In genomic region chr9:26742817-26743216, GRCm38 (mm10) we compare ENCODE assay signal across 17 mouse cellular contexts. TPM values are rescaled to one million over a fixed set of nuclear protein-coding genes. Genes with fewer than 3 reads are reported as not detected.
DNase-seq lines count a peak whose midpoint lies in the region; ATAC-seq and TF ChIP-seq lines count a peak whose summit lies in the region.
"Had no signal": no experiment of that assay in that cellular context is flagged by ENCODE, and none has a peak within 500 bp of the region (broad histone marks: within the 10 kb centered on the region; RNA-seq: fewer than 3 reads in every experiment).

No protein-coding gene starts in this region.

- no peak for TF ChIP-seq CTCF in forebrain, postnatal 0 days (IDR thresholded peaks at IDR 0.05; ENCODE audit: low read depth)

- H3K9ac ChIP-seq in forebrain, postnatal 0 days: no peak overlapping the region
- no peak overlapping the region for H3K9ac ChIP-seq in neural tube, embryonic 15.5 days (replicated peaks)
- H3K9ac ChIP-seq: liver, embryonic 13.5 days had no signal

- no peak overlapping the region for H3K27ac ChIP-seq in forebrain, postnatal 0 days (ENCODE audit: low read depth, low read length)
- H3K27ac ChIP-seq in neural tube, embryonic 15.5 days (replicated peaks): no peak overlapping the region
- H3K27ac ChIP-seq in limb, embryonic 10.5 days: no peak overlapping the region
- H3K27ac ChIP-seq: embryonic facial prominence, embryonic 10.5 days; liver, embryonic 13.5 days; stomach, postnatal 0 days had no signal

- no peaks in the 10 kb centered on the region for H3K27me3 ChIP-seq in forebrain, postnatal 0 days (ENCODE audit: insufficient read depth, low read length)
- no peaks in the 10 kb centered on the region for H3K27me3 ChIP-seq in neural tube, embryonic 15.5 days (replicated peaks)
- no peaks in the 10 kb centered on the region for H3K27me3 ChIP-seq in limb, embryonic 10.5 days (ENCODE audit: low read depth, poor library complexity, severe bottlenecking)
- H3K27me3 ChIP-seq: liver, embryonic 13.5 days had no signal

- peaks cover 12% of the 10 kb centered on the region for H3K36me3 ChIP-seq in forebrain, postnatal 0 days (ENCODE audit: insufficient read depth)
- no peaks in the 10 kb centered on the region; the same call in 1 of the 2 replicates for H3K36me3 ChIP-seq in neural tube, embryonic 15.5 days
- H3K36me3 ChIP-seq in limb, embryonic 10.5 days: no peaks in the 10 kb centered on the region
- H3K36me3 ChIP-seq: embryonic facial prominence, embryonic 10.5 days; liver, embryonic 13.5 days had no signal

- DNase-seq in frontal cortex, adult 2 months (ENCODE audit: extremely low spot score in 1 of 2, low spot score in 1 of 2): peak; percentile 68 to 71
- no peak for DNase-seq in frontal cortex, postnatal 25 days (ENCODE audit: low spot score in 2 of 2)
- peak; percentile 50 to 52 for DNase-seq in layer of hippocampus, postnatal 10 days (ENCODE audit: low spot score in 2 of 2)
- no peak for DNase-seq in layer of hippocampus, postnatal 14 days (ENCODE audit: low spot score in 2 of 2)
- peak; percentile 35 for DNase-seq in forebrain, postnatal 0 days
- no peak for DNase-seq in limb, embryonic 10.5 days (ENCODE audit: low spot score)
- no peak for DNase-seq in kidney, postnatal 14 days
- DNase-seq: cerebellum, adult 2 months; heart, postnatal 36 days; kidney, adult 8-10 months; liver, embryonic 13.5 days; lung, postnatal 14 days; spleen, adult 18-20 months had no signal

- no peak overlapping the region for H3K4me3 ChIP-seq in forebrain, postnatal 0 days (ENCODE audit: low read depth, low read length)
- H3K4me3 ChIP-seq in neural tube, embryonic 15.5 days (replicated peaks): no peak overlapping the region
- H3K4me3 ChIP-seq in limb, embryonic 10.5 days: no peak overlapping the region
- H3K4me3 ChIP-seq: embryonic facial prominence, embryonic 10.5 days; liver, embryonic 13.5 days had no signal

- 67% methylated on average over 3 of the region's 3 CpGs for WGBS in forebrain, postnatal 0 days
- 85% methylated on average over 3 of the region's 3 CpGs for WGBS in neural tube, embryonic 15.5 days
- WGBS in limb, embryonic 10.5 days: 91% methylated on average over 3 of the region's 3 CpGs

- H3K4me1 ChIP-seq in forebrain, postnatal 0 days (ENCODE audit: insufficient read depth): 0 out of 2 replicates have a peak, but pooled peaks cover 3% of the 10 kb centered on the region
- peaks cover 30% of the 10 kb centered on the region for H3K4me1 ChIP-seq in neural tube, embryonic 15.5 days
- H3K4me1 ChIP-seq in limb, embryonic 10.5 days: no peaks in the 10 kb centered on the region
- H3K4me1 ChIP-seq: embryonic facial prominence, embryonic 10.5 days; liver, embryonic 13.5 days had no signal

- no peaks in the 10 kb centered on the region for H3K9me3 ChIP-seq in forebrain, postnatal 0 days (ENCODE audit: low read length)
- H3K9me3 ChIP-seq in neural tube, embryonic 15.5 days (replicated peaks): no peaks in the 10 kb centered on the region
- H3K9me3 ChIP-seq in limb, embryonic 10.5 days (replicated peaks): no peaks in the 10 kb centered on the region
- H3K9me3 ChIP-seq: embryonic facial prominence, embryonic 10.5 days; liver, embryonic 13.5 days had no signal

- no peak overlapping the region for H3K4me2 ChIP-seq in forebrain, postnatal 0 days (ENCODE audit: low read depth)
- H3K4me2 ChIP-seq in neural tube, embryonic 15.5 days: no peak overlapping the region
- H3K4me2 ChIP-seq: liver, embryonic 13.5 days had no signal

- peak; percentile 48 for ATAC-seq in forebrain, postnatal 0 days
- peak; percentile 11; the same call in 1 of the 2 replicates for ATAC-seq in neural tube, embryonic 15.5 days (ENCODE audit: low FRiP score)

RNA-seq across cellular contexts. Expression of gene B3gat1, which starts 9.3 kb away (rescaled TPM):
- 192 and 233 TPM in 2 replicates for polyA plus RNA-seq in frontal cortex, adult 2 months (2012; rRNA removed)
- 100 to 1,000 TPM; 256 to 266 TPM for total RNA-seq in layer of hippocampus, postnatal 10 days (2021)
- total RNA-seq in layer of hippocampus, postnatal 14 days (2021): 100 to 1,000 TPM; 257 to 260 TPM
- 141 and 149 TPM in 2 replicates for total RNA-seq in forebrain, postnatal 0 days (2014; rRNA removed)
- polyA plus RNA-seq in forebrain, postnatal 0 days (2015; fragmentation: Nextera tagmentation; extraction: Ambion mirVana): 40.0 and 42.0 TPM in 2 replicates
- 34.9 and 43.8 TPM in 2 replicates for polyA plus RNA-seq in neural tube, embryonic 15.5 days (2015; fragmentation: Nextera tagmentation; extraction: Ambion mirVana)
- 0.05 and 0.21 TPM in 2 replicates for polyA plus RNA-seq in limb, embryonic 10.5 days (2016; fragmentation: Nextera tagmentation; extraction: Ambion mirVana)
- total RNA-seq: heart, postnatal 36 days; MEL had no signal
- polyA plus RNA-seq: liver, embryonic 13.5 days had no signal

Comparison
In these comparisons a context has a peak if more than half of its experiments do, and no peak if none do; other contexts are left out.
1. DNase-seq: peak in frontal cortex, adult 2 months (2 of 2), layer of hippocampus, postnatal 10 days (2 of 2) and forebrain, postnatal 0 days (single experiment); none in frontal cortex, postnatal 25 days (0 of 2), layer of hippocampus, postnatal 14 days (0 of 2), limb, embryonic 10.5 days (single experiment) and kidney, postnatal 14 days (single experiment).
2. RNA of gene B3gat1, which starts 9.3 kb away (polyA plus RNA-seq): 192 to 233 TPM in frontal cortex, adult 2 months, 34.9 to 43.8 TPM in neural tube, embryonic 15.5 days and 40.0 to 42.0 TPM in forebrain, postnatal 0 days; 0.05 to 0.21 TPM in limb, embryonic 10.5 days; every median in the first group is over 10 times any median in the second.